Mouse (Mus musculus) common myeloid progenitor, adult 5-6 weeks (primary cell): ENCODE results near the gene Mttp. TPM values are rescaled to one million over a fixed set of nuclear protein-coding genes. Genes with fewer than 3 reads are reported as not detected.

Source experiments
- ATAC-seq: replicated peaks from 2 replicates; pipeline ENCODE4 v1.8.0; 2016; ENCODE audit warnings: low read depth, mild to moderate bottlenecking, moderate TSS enrichment, inconsistent platforms; ENCODE audit not compliant: poor library complexity, severe bottlenecking
- total RNA-seq: library from RNA; stranded (forward); fragments of 200-1000, 187-1606 nt; gene quantifications from 2 replicates; pipeline ENCODE4 v1.2.3, GENCODE M21; 2017

Gene Mttp
- total RNA-seq, result 1.2 and 4.3 TPM in 2 replicates

DNA sequence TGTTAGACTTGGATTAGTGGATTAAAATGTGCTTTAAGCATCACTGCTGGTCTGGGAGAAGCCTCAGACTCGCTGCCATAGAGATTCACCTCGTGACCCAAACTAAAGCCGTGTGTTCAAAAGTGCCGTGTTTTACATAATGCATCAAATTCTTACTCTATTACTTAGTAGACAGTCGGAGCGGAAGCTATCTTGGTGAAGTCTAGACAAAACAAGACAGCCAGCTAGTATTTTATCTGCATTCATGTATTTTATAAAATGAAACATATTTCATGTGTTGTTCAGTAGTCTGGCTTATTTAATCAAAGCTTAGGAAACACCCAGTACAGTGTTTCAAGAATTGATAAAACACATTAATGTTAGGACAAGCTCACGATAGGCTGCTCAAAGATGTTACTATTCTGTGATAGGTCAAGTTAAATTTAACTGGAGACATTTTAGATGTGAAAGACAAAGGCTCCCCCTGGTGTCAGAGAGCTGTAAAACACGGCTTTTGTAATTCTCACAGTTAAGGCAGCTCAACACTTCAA lies at the start of gene Mttp:
TSS of gene Mttp (minus strand) at position 327 of the 530 bp plus-strand sequence.
- ATAC-seq, result peak; percentile 59

DNA sequence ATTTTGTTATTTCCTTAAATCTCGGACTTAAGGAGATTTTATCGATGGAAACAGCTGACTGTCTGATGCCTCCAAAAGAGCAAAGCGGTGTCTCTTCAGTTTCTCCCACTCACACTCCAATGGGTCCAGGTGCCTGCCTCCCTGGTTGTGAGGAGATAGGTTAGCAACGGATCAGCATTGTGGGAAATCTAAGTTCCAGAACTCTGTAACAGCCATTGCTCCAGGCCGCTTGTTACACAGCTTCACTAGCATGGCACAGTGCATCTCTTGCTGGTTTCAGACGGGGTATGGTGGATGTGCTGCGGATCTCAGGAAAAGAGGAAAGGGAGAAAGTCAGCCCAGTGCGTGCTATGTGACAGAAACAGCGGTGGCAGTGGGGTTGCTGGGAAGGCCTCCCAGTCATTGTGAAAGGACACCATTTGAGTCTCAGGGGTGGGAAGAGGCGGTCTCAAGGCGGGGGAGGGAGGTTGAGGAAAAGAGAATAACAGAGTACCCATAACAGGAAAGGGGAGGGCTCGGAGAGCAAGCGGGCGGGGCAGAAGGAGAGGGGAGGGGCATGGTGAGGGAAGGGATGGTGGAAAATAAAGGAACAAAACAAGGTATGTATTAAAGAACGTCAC lies 49.0 kb upstream of the Mttp start, which contains the start of gene 4930579F01Rik:
TSS of gene 4930579F01Rik (minus strand) at position 143 of the 620 bp plus-strand sequence.
- ATAC-seq, result no peak

DNA sequence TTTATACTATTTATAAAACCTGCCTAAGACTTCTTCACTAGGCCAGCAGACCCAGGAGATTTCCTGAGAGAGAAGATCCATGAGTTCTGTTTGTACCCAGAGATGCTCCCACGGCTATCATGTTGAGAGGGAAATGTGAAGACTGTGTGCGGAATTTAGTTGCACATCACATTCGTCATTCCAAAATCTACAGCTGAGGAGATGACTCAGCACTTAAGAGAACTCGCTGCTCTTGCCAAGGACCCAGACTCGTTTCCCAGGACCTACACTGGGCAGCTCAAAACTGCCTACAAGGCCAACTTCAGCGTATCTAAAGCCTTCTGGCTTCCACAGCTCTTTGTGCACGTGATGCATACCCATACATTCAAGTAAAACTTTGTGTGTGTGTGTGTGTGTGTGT lies 47.5 kb upstream of the Mttp start:
- no peak for ATAC-seq

DNA sequence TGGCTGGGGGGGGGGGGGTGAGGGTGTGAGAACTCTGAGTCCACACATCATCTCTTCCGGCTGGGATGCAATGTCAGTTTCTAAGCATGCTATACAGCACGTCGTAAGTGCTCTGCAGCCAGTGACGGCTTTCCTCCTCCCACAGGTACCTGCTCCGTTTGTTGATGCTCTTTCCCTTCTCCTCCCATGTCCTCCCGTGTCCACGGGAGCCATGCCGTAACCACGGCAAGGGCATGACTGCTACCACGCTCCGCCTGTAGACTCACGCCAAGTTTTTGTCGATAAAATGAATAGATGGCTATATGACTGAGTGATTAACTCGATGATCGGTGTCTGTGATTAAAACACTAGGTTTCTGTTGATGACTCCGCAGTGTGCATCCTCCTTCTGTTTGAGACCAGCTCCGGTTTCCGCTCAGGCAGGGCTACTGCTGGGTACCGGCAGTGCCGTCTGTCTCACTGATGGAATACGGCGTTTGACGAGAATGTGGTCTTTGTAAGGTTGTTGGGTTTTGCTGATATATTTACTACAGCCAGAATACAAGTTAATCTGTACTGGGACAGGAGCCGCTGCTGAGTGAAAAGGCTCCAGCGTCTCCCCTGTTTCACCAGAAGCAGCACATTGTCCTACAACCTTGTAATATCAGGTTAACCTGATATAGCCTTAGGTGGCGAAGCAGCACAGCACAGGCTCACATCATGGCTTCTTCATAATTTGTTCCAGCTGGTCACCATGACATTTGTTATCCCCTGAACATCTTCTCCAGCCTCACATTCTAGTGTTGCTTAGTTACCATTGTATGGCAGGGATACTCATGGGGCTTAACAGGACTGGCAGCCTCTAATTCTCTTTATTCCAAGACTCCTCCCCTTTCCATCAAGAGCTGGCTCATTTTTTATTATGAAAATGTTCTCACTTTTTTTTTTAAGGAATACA lies 41.5 kb upstream of the Mttp start:
- no peak for ATAC-seq

DNA sequence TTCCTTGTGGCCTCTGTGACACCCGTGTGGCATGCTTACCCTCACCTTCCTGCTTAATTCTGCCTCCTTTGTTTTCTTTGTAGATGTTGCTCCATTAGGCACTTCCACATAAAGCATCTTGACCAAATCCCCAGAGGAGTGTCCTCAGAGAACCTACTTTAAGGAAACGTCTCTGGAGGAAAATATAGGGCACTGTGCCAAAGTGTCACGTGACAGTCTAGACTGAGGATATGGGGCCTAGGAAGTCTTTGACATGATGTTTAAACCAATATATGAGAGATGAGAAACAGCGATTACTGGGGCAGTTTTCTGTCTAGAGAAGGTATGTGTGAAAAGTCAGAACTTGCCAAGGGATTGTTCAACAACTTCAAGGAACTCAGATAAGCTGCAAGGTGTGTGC lies 40.5 kb upstream of the Mttp start:
- no peak for ATAC-seq

DNA sequence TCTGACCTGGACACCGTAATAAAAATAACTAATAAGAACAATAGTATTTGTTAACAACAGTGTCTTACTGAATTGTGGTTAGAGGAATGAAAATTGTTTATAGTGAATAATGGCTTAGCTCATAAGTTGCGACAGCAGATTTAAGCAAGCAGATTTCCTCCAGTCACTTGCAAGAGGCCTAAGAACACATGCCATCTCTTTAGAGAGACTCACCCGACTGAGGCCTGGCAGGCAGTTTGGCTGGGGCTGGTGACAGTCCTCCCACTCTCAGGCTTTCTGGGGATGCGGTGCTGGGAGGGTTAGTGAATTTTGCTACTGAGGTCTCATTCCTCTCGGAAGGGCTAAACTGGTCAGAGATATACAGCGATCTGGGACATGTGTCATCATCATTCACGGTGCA lies 38.6 kb upstream of the Mttp start:
- ATAC-seq, result no peak

DNA sequence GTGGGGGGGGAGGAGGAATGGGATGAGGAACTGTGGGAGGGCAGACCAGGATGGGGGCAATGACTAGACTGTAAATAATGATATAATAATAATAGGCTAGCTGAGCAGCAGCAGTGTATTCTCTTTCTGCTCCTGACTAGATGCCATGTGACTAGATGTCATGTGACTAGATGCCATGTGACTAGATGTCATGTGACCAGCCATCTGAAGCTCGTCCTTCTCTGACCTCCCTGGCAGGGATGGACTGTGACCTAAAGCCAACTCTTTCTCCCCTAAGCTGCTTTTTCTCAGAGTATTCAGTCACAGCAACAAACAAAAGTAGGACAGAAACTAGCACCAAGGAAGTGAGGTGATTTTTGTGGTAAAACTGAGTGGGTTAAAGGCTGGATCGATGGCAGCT lies 37.3 kb upstream of the Mttp start:
- ATAC-seq, result no peak

DNA sequence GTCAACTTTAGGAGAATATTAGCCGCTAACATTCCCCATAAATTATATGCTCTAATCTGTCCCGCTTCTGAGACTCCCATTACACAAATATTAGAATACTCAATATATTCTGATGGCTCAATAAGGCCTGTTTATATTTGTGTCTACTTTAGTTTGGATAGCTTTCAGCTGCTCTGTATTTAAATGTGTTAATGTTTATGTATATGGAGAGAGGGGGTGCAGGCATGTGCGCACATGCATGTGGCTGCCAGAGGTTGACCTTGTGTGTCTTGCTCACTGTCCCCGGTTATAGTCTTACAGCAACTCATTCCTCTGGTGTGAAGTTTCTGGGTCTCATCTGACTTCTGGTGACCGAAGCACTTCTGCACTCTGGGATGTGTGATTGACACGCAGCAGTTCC lies 30.8 kb upstream of the Mttp start:
- no peak for ATAC-seq

DNA sequence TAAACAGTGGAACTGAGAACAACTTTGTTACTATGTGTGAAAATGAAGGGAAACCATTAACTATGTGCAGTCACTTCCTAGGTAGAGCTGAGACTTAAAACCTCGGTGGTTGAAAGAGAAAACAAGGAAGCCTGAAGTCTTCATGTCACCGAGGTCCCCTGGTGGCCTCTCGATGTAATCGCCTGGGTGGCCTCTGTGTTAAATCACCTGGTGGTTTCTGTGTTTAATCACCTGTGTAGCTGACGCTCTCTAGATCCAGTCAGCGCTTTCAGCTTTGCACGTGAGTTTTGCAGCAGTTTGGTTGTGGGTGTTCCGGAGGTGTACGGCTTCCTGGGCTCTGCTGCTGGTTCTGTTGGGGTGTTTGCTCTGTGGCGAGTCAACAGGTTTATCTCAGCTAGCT lies 28.5 kb upstream of the Mttp start:
- ATAC-seq, result no peak

DNA sequence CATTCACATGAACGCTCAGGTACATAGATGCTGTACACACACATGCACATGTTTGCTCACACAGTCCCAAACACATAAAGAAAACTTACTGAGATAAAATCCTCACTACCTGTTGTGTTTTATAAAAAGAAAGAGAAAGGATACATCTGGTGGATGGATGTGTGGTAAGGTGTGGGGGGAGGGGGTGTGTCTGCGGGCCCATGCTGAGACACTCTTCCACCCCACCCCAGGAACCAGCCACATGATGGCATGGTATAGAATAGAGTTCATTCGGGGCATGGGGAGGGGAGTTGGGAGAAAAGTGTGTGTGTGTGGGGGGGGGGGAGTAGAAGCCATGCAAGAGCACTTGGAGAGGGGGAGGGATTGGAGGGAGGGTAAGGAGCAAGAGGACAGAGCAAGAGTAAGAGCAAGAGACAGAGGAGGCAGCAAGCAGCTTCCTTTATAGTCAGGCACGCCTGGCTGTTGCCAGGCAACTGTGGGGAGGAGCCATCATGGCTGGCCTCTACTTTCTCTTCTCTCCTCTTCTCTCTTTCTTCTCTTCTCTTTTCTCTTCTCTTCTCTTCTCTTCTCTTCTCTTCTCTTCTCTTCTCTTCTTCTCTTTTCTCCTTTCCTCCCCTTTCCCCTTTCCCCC lies 17.9 kb upstream of the Mttp start:
- no peak for ATAC-seq

DNA sequence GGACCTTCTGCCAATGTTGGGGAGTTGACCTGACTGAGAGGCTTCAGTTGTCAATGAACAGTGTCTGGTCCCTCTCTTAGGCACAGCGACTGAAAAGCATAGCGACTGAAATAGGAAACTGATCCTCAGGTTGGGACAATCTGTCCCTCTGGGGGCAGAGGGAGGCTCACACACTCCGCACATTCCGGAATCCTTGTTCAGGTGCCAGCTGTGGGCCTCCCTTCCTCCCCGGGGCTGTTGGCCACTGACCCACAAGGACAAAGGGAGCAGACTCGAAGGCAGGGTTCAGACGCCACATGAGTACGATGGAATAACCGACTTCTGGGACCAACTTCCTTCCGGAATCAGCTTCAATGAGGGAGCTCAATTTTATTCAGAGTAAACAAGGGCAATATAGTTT lies 16.9 kb upstream of the Mttp start:
- ATAC-seq, result no peak

DNA sequence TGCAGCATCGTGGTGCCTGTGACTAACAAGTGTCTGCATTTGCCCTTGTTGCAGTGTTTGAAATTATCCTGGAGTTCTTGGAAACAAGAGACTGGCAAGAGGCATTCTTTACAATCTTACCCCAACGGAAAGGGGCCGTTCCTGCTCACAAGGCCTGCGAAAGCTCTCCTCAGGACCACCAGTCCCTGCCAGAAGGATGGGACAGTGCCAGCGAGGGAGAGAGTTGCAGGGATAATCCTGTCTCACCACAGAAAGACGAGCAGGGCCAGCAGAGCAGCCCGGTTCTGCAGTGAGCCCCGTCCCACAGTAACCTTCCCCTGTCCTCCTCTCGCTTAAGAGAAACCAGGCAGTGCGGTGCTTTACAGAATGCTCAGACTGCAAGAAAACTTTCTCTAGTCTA lies 11.9 kb upstream of the Mttp start:
- ATAC-seq, result no peak

DNA sequence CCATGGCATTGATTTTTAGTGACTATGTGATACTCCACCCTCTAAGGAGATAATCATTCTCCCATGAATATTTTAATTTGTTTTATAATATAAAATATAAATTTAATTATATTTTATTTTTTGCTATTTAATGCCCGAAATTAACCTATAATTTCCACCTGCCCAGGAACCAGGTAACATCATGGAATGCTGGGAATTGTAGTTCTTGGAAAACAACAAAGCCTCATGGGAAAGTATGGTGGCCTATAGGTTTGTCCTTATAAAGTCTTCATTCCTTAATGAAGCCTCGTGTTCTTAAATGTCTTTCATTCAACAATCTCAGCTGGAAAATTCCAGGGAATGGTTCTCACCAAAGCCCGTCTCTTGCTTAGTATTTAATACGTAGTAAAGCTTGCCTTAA lies 10.3 kb upstream of the Mttp start:
- no peak for ATAC-seq

DNA sequence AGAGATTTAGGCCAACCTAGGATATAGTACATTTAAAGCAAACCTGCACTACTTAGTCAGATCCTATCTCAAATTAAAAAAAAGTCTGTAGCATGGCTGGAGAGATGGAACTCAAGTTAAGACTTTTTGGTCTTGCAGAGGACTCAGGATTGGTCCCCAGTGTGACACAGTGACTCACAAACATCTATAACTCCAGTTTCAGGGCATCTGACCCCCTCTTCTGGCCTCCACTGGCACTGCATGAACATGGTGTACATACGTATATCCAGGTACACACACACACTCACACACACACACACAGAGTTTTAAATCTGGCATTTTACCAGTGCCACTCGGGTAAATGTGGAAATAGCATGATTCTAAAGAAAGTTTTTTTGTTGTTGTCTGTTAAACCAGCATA lies 4.0 kb upstream of the Mttp start:
- no peak for ATAC-seq

DNA sequence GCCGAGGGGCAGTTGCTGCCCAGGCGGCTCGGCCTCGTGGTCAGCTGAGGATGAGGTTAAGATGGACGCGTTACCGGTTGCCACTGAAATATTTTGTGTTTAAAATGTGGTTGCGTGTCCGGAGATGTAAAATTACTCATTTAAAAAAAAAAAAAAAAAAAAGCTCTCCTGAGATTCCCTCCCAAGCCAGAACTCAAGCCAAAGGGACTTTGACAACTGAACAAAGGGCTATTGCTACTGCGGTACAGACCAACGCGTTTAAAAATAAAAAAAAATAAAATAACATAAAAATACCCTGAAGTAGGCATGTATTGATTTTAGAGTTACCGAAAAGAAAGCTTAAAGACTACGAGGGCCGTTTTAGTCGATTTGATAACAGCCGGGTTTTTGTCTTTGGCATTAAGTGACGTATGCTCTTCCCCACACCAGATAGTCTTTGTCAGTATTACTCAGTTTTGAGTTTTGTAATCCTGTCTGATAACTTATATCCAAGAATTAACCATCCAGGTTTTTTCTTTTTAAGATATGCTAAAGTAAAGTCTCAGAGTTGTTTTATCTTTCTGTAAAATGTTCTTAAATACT lies 617 bp downstream of the Mttp start:
- no peak for ATAC-seq

DNA sequence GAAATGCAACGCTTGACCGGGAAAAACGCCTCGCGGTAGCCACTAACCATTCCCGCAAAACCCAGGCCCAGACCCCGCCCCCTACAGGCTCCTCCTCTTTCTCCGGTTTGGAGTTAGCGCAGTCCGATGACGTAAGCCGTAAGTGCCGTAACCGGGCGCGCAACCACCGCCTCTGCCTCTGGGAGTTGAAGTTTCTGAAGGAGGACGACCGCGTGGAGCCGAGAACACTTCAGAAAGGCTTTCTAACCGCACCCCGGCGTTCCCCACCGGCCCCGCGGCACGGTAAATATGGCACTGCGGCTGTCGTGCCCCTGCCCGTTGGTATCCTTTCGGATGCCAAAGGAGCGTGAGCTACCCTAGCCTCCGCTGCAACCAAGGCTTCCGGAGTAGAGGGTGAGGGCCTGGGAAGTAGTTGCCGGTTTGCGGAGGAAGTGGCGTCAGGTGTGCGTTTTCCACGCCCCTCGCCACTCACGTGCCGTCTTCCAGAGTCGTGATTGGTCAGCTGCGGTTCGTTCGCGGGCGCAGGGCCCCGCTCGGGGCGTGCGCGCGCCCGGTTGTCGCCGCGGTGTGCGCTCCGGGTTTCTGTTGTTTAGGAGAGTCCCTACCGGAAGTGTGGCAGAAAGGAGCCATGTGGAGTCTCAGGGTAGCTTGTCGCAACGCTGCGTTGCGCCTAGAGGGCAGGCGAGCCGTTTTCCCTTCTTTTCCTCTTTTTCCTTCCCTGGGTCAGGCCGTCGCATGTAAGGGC lies 1.3 kb downstream of the Mttp start, which contains the start of gene Trmt10a:
TSS of gene Trmt10a (plus strand) at position 134 of the 745 bp plus-strand sequence.
- peak; percentile 85 for ATAC-seq

DNA sequence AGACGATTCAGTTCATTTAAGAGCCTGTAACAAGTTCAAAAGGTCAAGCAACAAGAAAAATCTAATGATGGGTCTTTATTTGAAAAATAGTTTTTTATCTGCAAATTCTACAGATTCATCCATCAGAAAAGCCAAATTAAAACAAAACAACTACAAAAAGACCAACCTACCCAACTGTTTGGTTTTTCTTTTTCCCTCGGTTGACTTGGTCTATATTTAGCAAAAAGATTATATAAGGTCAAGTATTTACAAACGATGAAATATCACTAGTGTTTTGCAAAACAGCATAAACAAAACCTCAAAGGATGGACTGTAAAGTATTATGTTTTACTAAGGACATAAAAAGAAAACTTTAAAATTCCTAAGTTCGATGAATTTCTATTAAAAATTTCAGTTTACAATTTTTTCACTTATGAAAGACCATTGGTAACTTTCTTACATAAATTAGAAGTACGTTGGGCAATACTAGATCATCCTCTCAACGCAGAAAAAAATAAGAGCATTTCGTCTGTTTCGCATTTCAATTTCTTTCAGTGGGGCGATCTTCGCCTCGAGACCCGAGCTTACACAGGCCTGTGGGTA lies 1.9 kb downstream of the Mttp start:
- no peak for ATAC-seq

DNA sequence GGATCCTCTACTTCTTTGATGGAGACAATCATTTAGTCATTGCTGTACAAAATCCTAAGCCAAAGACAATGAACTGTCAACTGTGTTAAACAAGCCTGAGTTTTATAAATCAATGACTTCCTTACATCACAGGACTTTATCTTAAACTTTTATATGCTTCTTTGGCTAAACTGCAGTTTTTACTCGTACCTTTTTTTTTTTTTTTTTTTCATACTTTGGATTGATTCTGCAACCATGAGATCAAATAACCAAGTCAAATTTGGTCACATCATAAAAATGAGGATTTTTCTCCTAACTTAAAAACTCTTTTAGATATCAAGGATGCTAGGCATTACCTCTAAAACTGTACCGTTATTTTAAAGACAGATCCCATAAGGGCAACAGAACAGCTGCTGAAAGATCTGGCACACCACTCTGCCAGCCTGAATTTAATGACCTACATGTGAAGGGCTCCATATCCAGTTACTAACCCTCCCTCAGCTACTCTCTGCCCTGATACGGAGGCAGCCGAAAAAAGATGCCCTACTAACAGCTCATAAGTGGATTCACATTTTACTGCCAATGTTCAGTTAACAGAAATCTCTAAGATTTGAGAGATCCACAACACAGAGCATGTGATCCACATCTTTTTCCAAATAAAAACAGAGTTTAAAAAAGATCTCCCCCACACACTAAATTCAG lies 2.6 kb downstream of the Mttp start:
- no peak for ATAC-seq

DNA sequence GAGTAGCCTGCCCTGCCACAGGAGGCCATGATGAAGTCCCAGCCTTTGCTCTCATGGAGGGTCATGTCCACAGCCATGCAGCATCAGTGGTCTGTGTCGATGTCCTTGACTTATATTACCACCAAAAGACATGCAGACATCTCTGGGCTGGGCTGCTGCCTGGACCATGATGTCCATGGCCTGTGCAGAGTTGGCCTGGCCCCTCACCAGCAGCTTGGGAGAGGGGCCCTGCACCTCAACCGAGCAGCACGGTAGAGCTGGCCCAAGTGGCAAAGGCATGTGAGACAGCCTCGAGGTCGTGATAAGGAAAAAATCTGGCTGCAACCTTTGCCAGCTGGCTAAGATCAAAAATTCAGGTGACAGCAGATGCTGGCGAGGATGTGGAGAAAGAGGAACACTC lies 5.1 kb downstream of the Mttp start:
- ATAC-seq, result no peak
